Mouse (Mus musculus) embryonic facial prominence, embryonic 13.5 days (tissue): Measurements from ENCODE around the gene Slc8a1. TPM values are rescaled to one million over a fixed set of nuclear protein-coding genes. Genes with fewer than 3 reads are reported as not detected.

ENCODE experiments used
- ATAC-seq: fragments of 200-750 bp; cut with Nextera tagmentation; 2 replicates; pipeline ENCODE4 v1.8.0; 2017; ENCODE audit warnings: low read depth; ENCODE audit not compliant: insufficient number of reproducible peaks, insufficient read depth, low FRiP score, low TSS enrichment
- H3K27ac ChIP-seq: fragments of 300-500 bp; sonication (generic); 2 replicates; pipeline ENCODE4 v1.5.1; 2015; ENCODE audit warnings: moderate library complexity, mild to moderate bottlenecking, inconsistent platforms
- H3K27me3 ChIP-seq: fragments of 300-500 bp; sonication (generic); 2 replicates; pipeline ENCODE4 v1.6.1; 2015; ENCODE audit warnings: mild to moderate bottlenecking, inconsistent platforms
- H3K36me3 ChIP-seq: fragments of 300-500 bp; sonication (generic); 2 replicates; pipeline ENCODE4 v1.6.1; 2015; ENCODE audit warnings: mild to moderate bottlenecking, inconsistent platforms
- H3K4me1 ChIP-seq: fragments of 300-500 bp; sonication (generic); 2 replicates; pipeline ENCODE4 v1.6.1; 2015; ENCODE audit warnings: inconsistent platforms
- H3K4me2 ChIP-seq: fragments of 300-500 bp; sonication (generic); 2 replicates; pipeline ENCODE4 v1.6.1; 2015; ENCODE audit warnings: moderate library complexity, mild to moderate bottlenecking, inconsistent platforms
- H3K4me3 ChIP-seq: fragments of 300-500 bp; sonication (generic); 2 replicates; pipeline ENCODE4 v1.5.1; 2015; ENCODE audit warnings: mild to moderate bottlenecking, inconsistent platforms
- H3K9ac ChIP-seq: fragments of 300-500 bp; sonication (generic); 2 replicates; pipeline ENCODE4 v1.6.1; 2015; ENCODE audit warnings: mild to moderate bottlenecking, inconsistent platforms
- H3K9me3 ChIP-seq: fragments of 300-500 bp; sonication (generic); 2 replicates; pipeline ENCODE4 v1.6.1; 2016; ENCODE audit warnings: inconsistent platforms
- WGBS: fragments of 180-500 bp; shearing (Covaris S2); methylation state at CpG from one replicate; pipeline ENCODE4 v1.1.7; 2015; ENCODE audit warnings: mixed read lengths; 5-methylcytosine and 5-hydroxymethylcytosine counted together
- polyA plus RNA-seq: library from polyadenylated mRNA; unstranded; fragments of >200 nt; fragmentation: Nextera tagmentation; extraction: Ambion mirVana; gene quantifications from 2 replicates; pipeline ENCODE4 v1.2.1, GENCODE M21; 2015

Gene Slc8a1
- polyA plus RNA-seq, 1 experiment from 2014 or later: 5.0 TPM

DNA sequence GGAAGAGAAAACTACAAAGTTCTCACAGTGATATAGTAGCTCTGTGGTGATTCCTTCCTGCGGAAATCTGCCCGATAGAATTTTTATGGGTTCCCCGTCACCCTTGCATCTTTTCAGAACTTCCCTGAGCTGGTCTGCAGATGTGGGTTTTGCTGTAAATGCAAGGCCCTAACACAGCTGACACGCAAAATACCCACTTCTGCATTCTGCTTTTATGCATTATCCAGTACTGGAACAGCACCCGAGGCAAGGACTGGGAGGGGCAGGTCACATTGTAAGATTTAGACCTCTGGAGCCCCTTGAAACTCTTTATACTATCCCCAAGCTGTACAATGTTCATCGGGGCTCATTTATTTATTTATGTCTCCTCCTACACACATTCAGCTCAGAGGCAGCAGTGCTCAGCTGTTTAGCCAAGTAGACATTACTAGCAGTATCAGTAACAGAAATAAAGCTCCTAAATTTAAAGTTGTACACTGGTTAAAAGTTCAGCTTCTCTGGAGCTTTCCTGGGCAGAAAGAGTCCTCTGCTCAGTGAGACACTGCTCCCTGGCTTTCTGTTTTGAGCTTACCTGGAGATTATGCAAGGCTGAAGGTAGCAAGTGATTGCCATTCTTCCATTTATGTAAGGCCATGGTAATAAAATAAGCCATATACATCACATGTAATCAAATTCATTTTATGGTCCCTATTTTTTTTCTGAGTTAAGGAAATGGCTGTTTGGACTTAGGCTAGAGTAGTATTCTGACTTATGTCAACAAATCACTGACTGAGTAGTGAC, 186.1 kb downstream of the Slc8a1 start:
- Histone ChIP-seq H3K4me2 (no peak overlapping the region), H3K27ac (no peak overlapping the region), H3K36me3 (no peaks in the 10 kb centered on the region), H3K4me3 (no peak overlapping the region), H3K27me3 (no peaks in the 10 kb centered on the region), H3K9ac (no peak overlapping the region), H3K4me1 (no peaks in the 10 kb centered on the region; the same call in 1 of the 2 replicates), H3K9me3 (no peaks in the 10 kb centered on the region)
- 79% methylated on average over 6 of the region's 6 CpGs for WGBS
- ATAC-seq: no peak

DNA sequence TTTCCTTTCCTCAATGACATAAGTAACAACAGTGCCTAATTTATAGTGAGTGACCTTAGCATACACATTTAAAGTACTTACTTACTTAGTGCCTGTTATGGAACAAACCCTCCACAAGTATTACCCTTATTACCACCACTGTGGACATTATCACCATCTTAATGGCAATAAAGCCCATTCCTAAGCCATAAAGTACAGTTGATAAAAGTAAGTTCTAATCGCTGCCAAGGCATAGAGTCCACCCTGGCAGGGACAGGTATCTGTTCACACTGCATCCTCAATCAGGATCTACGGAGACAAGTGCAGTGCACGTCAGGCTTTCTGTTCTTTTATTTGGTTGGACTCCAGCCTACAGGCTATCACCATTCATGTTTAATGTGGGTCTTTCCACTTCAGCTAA, 187.3 kb downstream of the Slc8a1 start:
- Histone ChIP-seq H3K4me3 (no peak overlapping the region), H3K27ac (no peak overlapping the region), H3K9ac (no peak overlapping the region), H3K9me3 (no peaks in the 10 kb centered on the region), H3K27me3 (no peaks in the 10 kb centered on the region), H3K36me3 (no peaks in the 10 kb centered on the region), H3K4me1 (no peaks in the 10 kb centered on the region; the same call in 1 of the 2 replicates), H3K4me2 (no peak overlapping the region)
- 90% methylated on average over 3 of the region's 3 CpGs for WGBS
- ATAC-seq: no peak

DNA sequence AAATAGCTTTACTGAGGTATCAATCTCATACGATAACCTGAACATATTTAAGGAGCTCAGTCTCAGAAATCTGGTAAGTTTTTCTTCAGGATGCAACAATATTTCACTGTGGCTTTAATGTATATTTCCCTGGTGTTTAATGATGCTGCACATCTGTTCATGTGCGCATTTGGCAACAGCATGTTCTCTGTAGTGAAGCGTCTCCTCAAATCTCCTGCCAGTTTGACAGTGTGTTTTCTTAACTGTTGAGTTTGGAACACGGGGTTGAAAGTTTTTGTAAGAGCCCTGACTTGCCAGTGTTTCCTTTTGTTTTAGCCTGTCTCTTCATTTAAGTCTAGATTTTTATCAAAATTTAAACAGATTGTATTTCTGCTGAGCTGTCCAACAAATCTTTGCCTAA, 190.2 kb downstream of the Slc8a1 start:
- no peaks in the 10 kb centered on the region for H3K27me3 ChIP-seq
- no peak for ATAC-seq
- WGBS: 58% methylated on average over 4 of the region's 4 CpGs

DNA sequence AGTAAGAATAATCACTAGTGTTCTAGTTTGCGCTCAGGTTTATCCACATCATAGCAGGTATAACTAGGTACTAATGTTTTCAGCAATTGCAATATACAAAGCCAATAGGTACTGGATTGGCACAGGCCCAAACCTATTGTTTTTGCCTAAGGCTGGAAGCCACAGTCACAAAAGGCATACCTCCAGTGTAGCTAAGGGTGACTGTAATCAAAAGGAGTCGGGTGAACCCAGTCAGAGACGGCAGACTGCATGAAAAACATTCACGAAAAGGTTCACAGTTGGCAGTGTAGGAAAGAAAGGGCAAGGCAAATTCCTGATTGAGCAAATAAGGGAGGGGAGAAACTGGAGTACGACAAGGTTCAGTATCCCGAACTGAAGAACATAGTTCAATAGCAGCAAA, 191.7 kb downstream of the Slc8a1 start:
- Histone ChIP-seq H3K27me3 (no peaks in the 10 kb centered on the region), H3K4me3 (no peak overlapping the region), H3K27ac (no peak overlapping the region), H3K4me1 (no peaks in the 10 kb centered on the region), H3K4me2 (no peak overlapping the region), H3K9ac (no peak overlapping the region), H3K36me3 (no peaks in the 10 kb centered on the region), H3K9me3 (no peaks in the 10 kb centered on the region)
- 0 out of 2 replicates have a peak, but pooled peaks have one; percentile 20 for ATAC-seq
- 70% methylated on average over 6 of the region's 6 CpGs for WGBS

More for the DNA sequence above, 190.2 kb downstream of the Slc8a1 start:
- Histone ChIP-seq H3K36me3 (no peaks in the 10 kb centered on the region), H3K4me3 (no peak overlapping the region), H3K4me2 (no peak overlapping the region), H3K9me3 (no peaks in the 10 kb centered on the region), H3K9ac (no peak overlapping the region), H3K27ac (no peak overlapping the region), H3K4me1 (no peaks in the 10 kb centered on the region; the same call in 1 of the 2 replicates)

DNA sequence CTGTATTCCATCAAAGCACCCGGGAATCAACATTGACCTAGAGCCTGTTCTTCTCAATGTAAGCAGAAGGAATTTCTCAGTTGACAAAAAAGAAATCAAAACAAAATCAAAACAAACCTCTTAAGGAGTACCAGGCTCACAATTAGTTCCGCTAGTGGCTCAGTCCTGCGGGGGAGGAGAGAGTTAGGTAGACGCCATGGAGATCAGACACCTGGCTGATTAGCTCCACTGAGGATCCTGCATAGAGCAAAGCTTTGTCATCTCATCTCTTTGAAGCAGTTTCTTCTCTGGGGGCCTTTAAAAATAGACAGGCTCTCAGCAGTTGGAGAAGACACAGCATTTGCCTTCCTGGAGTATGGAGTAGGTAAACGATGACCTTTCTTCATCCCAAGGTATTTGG, 192.2 kb downstream of the Slc8a1 start:
- Histone ChIP-seq H3K9ac (no peak overlapping the region), H3K4me3 (no peak overlapping the region), H3K27me3 (no peaks in the 10 kb centered on the region), H3K9me3 (no peaks in the 10 kb centered on the region), H3K27ac (no peak overlapping the region), H3K36me3 (no peaks in the 10 kb centered on the region), H3K4me1 (no peaks in the 10 kb centered on the region), H3K4me2 (no peak overlapping the region)
- no peak for ATAC-seq
- WGBS: 71% methylated on average over 5 of the region's 5 CpGs

DNA sequence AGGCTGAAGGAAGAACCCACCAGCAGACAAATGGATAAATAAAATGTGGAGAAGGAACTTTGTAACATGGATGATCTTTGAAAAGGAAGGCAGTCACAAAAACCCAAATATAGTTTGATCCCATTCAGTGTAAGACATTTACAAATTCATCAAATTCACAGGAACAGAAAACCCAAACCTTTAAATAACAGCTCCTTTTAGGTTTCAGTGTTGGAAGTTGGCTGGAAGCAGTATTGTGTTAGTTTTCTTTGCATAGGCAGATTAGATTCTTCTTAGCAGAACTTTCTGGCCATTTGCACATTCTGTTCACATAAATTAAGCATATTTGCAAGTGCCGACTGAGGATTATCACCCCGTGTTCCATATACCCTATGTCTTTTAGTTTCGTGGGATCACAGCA, 193.3 kb downstream of the Slc8a1 start:
- Histone ChIP-seq H3K9ac (no peak overlapping the region), H3K36me3 (no peaks in the 10 kb centered on the region), H3K4me1 (no peaks in the 10 kb centered on the region), H3K9me3 (no peaks in the 10 kb centered on the region), H3K4me2 (no peak overlapping the region), H3K27ac (no peak overlapping the region), H3K4me3 (no peak overlapping the region), H3K27me3 (no peaks in the 10 kb centered on the region)
- no peak for ATAC-seq
- 96% methylated on average over 3 of the region's 3 CpGs for WGBS

DNA sequence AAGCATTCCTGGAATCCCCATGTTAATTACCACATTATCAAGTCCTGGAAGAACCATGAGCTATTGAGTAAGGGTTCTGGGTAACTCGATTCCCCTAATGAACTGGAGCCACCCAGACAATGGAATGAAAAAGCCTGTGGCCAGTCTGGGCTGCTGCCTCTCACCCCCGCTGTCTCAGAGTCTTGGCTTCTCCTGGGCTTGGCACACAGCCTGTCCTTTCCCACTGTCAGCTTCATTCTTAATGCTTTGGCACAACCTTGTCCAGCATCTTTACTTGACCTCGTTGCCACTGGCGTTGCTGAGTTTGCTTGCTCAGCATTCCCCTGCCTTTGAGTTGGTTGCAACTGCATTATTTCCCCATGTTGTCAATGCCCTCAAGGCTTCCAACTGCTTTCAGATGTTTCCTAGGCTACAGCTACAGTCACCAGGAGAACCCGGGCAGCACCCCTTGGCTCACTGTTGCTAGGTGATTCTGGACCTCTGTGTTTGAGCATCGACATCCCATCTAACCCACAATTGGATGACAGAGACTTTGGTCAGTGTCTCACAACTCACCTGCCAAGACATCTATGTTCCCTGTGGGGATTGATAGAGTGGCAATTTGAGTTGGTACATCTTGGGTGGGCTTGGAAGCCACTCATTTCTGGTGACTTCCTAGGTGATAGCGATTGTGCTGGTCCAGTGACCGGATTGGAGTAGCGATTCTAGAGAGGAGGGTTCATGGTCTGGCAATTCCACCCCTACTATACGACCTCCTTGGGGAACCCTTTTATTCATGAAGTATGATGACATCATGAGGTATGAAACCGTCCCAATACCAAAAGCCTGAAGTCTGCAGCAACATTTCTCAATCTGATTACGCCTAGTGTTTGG, 195.6 kb downstream of the Slc8a1 start:
- no peak for ATAC-seq
- Histone ChIP-seq H3K27me3 (no peaks in the 10 kb centered on the region), H3K9me3 (no peaks in the 10 kb centered on the region), H3K4me3 (no peak overlapping the region), H3K27ac (no peak overlapping the region), H3K4me1 (0 out of 2 replicates have a peak, but pooled peaks cover 3% of the 10 kb centered on the region), H3K9ac (no peak overlapping the region), H3K4me2 (no peak overlapping the region), H3K36me3 (no peaks in the 10 kb centered on the region)
- 73% methylated on average over 12 of the region's 12 CpGs for WGBS

DNA sequence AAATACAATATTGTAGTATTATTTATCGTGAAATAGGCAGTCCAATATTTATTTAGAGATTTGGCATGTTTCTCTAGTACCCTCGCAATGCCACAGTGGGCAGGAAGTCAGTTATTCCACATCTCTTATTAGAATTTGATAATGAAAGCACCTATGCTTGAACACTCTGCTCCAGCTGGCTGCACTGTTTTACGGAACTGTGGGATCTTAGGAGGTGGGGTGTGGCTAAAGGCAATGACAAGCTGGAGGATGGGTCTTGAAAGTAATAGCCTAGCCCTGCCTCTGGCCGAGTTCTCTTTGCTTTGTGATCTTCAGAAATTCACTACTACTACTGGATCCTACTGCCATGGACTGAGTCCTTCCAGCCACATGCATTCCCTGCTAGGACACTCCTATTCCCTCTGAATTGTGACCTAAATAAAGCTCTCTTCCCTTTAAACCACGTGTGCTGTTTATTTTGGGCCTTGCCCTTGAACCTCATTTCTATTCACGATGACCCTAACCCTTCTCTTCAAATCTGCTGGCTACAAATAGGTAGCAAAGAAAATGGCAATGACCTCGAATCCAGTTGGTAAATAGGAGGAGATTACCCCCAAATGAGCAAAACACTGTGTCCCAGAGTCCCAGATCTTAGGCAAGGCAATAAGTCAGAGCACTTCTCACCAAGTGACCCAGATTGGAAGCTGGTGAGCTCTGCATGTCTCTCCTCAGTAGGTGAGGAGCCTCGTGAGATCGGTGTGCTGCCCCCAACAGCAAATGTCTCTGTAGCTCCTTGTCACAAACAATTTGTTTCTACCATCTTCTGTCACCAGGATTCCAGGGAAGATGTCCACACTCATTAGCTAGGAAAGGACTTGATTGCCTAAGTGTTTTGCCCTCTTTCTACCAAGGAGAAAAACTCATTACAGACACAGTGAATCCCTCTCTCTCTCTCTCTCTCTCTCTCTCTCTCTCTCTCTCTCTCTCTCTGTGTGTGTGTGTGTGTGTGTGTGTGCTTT, 199.7 kb downstream of the Slc8a1 start:
- Histone ChIP-seq H3K36me3 (no peaks in the 10 kb centered on the region), H3K9me3 (no peaks in the 10 kb centered on the region), H3K4me2 (no peak overlapping the region), H3K4me3 (no peak overlapping the region), H3K4me1 (0 out of 2 replicates have a peak, but pooled peaks cover 3% of the 10 kb centered on the region), H3K9ac (no peak overlapping the region), H3K27me3 (no peaks in the 10 kb centered on the region), H3K27ac (no peak overlapping the region)
- no peak for ATAC-seq
- whole genome bisulfite sequencing: 66% methylated on average over 9 of the region's 9 CpGs

DNA sequence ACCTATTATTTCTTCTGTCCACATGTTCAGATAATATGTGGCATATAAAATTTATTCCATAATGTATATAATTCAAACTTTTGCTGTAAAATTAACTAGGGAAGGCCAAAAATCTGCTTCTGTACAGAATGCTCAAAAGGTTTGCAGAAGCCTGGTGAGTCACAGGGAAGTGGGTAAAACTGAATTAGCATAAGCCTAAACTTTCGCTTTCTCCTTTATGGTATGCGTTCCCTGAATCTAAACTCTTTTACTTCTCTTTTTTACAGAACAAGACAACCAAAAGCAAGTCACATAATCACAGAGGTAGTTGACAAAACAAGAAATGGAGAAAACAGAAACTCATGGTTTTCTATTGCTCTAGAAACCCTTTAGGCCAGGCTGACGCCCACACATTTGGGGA, 202.1 kb downstream of the Slc8a1 start:
- H3K4me3 ChIP-seq: no peak overlapping the region
- 90% methylated on average over 3 of the region's 3 CpGs for WGBS
- 0 out of 2 replicates have a peak, but pooled peaks cover 3% of the 10 kb centered on the region for H3K4me1 ChIP-seq
- H3K27me3 ChIP-seq: no peaks in the 10 kb centered on the region
- H3K9me3 ChIP-seq: no peaks in the 10 kb centered on the region
- no peak overlapping the region for H3K27ac ChIP-seq
- no peak overlapping the region for H3K4me2 ChIP-seq
- no peaks in the 10 kb centered on the region for H3K36me3 ChIP-seq
- ATAC-seq: no peak
- H3K9ac ChIP-seq: no peak overlapping the region

DNA sequence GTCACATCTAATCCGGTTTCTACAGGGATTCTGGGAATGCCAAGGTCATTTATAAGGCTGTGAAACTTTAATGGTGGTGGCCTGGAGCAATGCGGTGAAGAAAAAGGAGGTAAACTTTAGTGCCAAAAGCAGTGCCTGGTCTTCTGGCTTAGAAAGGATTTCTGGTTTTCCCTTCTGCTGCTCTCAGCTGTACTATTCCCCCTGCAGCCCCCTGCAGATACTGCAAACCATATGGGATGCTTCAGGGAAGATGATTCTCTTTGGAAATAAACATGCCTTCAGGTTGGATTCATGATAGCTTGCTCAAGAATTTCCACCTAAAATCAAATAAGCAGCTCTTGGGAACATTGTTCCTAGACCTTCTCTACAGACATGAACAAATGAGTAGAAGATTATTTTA, 208.3 kb downstream of the Slc8a1 start:
- no peak for ATAC-seq

DNA sequence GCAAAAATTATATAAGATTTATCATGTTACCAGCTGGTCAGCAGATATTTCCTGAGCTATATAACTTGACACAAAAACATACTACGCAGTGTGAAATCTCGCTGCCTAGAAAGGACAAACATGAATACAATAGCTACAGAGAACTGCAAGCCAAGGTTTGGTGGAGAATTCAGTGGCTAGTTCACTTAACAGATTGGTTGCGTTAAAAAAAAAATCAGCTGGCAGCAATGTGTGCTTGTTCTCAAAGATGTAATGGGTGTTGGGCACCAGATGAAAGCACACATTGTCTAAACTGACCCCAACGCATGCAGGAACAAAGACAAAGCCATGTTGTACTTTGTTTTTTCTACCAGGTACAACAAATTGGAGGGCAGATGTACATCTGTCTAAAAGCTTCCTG, 209.2 kb downstream of the Slc8a1 start:
- H3K36me3 ChIP-seq: no peaks in the 10 kb centered on the region
- H3K9me3 ChIP-seq: no peaks in the 10 kb centered on the region
- H3K27me3 ChIP-seq: no peaks in the 10 kb centered on the region
- no peak overlapping the region for H3K9ac ChIP-seq
- peaks cover 17% of the 10 kb centered on the region; the same call in 1 of the 2 replicates for H3K4me1 ChIP-seq
- no peak overlapping the region for H3K27ac ChIP-seq
- 71% methylated on average over 4 of the region's 4 CpGs for WGBS
- no peak overlapping the region for H3K4me3 ChIP-seq
- ATAC-seq: no peak
- no peak overlapping the region for H3K4me2 ChIP-seq

More for the DNA sequence above, 208.3 kb downstream of the Slc8a1 start:
- H3K27ac ChIP-seq: no peak overlapping the region
- H3K9ac ChIP-seq: no peak overlapping the region
- H3K9me3 ChIP-seq: no peaks in the 10 kb centered on the region
- H3K27me3 ChIP-seq: no peaks in the 10 kb centered on the region
- no peak overlapping the region for H3K4me3 ChIP-seq
- no peaks in the 10 kb centered on the region for H3K36me3 ChIP-seq
- 65% methylated on average over 2 of the region's 2 CpGs for WGBS
- peaks cover 14% of the 10 kb centered on the region; the same call in 1 of the 2 replicates for H3K4me1 ChIP-seq
- H3K4me2 ChIP-seq: no peak overlapping the region
